Mouse (Mus musculus) liver, embryonic 16.5 days (tissue): ENCODE results near the gene Mum1l1. TPM values are rescaled to one million over a fixed set of nuclear protein-coding genes. Genes with fewer than 3 reads are reported as not detected.

ENCODE experiments used
- ATAC-seq: fragments of 200-750 bp; cut with Nextera tagmentation; 2 replicates; pipeline ENCODE4 v1.8.0; 2017; ENCODE audit warnings: low read depth, mild to moderate bottlenecking, moderate number of reproducible peaks, moderate library complexity
- H3K27ac ChIP-seq: fragments of 300-500 bp; sonication (generic); 2 replicates; pipeline ENCODE4 v1.5.1; 2014; ENCODE audit warnings: mild to moderate bottlenecking, low read length
- H3K27me3 ChIP-seq: fragments of 300-500 bp; sonication (generic); 2 replicates; pipeline ENCODE4 v1.6.1; 2014; ENCODE audit warnings: low read depth, low read length, mixed read lengths; ENCODE audit not compliant: control insufficient read depth, insufficient read depth
- H3K36me3 ChIP-seq: fragments of 300-500 bp; sonication (generic); 2 replicates; pipeline ENCODE4 v1.6.1; 2014; ENCODE audit warnings: mild to moderate bottlenecking; ENCODE audit not compliant: control insufficient read depth, insufficient read depth
- H3K4me1 ChIP-seq: fragments of 300-500 bp; sonication (generic); 2 replicates; pipeline ENCODE4 v1.6.1; 2014; ENCODE audit warnings: low read depth, low read length, mixed read lengths; ENCODE audit not compliant: control insufficient read depth
- H3K4me2 ChIP-seq: fragments of 300-500 bp; sonication (generic); 2 replicates; pipeline ENCODE4 v1.6.1; 2014; ENCODE audit warnings: low read depth, low read length, mixed read lengths
- H3K4me3 ChIP-seq: fragments of 300-500 bp; sonication (generic); 2 replicates; pipeline ENCODE4 v1.5.1; 2014; ENCODE audit warnings: low read depth, mild to moderate bottlenecking, low read length
- H3K9ac ChIP-seq: fragments of 300-500 bp; sonication (generic); 2 replicates; pipeline ENCODE4 v1.6.1; 2014; ENCODE audit warnings: low read depth, low read length
- H3K9me3 ChIP-seq: fragments of 300-500 bp; sonication (generic); replicated peaks from 2 replicates; pipeline ENCODE4 v1.6.1; 2016; ENCODE audit warnings: low read length; ENCODE audit not compliant: control insufficient read depth
- WGBS: fragments of 180-500 bp; shearing (Covaris S2); extraction: QIAGEN DNeasy Blood & Tissue Kit; methylation state at CpG from one replicate; pipeline ENCODE4 v1.1.7; 2014; ENCODE audit not compliant: insufficient replicate concordance; 5-methylcytosine and 5-hydroxymethylcytosine counted together
- polyA plus RNA-seq: library from polyadenylated mRNA; unstranded; fragments of >200 nt; fragmentation: Nextera tagmentation; extraction: Ambion mirVana; gene quantifications from 2 replicates; pipeline ENCODE4 v1.2.1, GENCODE M21; 2015

Mum1l1 gene
- polyA plus RNA-seq, 1 experiment from 2014 or later, result 1.6 TPM

DNA sequence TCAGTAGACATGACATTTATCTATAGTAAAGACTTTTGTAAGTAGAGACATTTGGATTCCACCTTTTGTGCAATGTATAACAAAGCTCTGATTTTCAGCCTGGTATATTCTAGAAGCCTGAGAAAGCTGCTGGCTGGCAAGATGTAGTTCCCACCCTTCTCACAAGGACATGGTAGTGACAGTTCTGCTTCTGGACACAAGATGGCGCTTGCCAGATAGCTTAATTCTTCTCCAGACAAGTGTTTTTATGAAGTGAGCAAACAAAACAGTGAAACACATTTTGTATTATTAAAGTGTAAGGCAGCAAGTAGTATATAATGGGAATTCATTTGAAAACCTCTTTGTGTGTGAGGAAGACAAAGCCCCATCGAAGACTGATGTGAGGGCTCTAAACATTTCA lies 9.2 kb downstream of the Mum1l1 start:
- H3K36me3 ChIP-seq, result no peaks in the 10 kb centered on the region
- H3K4me3 ChIP-seq, result no peak overlapping the region
- H3K9ac ChIP-seq, result no peak overlapping the region
- 20% methylated on average over 2 of the region's 2 CpGs for WGBS
- H3K4me1 ChIP-seq, result no peaks in the 10 kb centered on the region
- no peak overlapping the region for H3K27ac ChIP-seq
- no peaks in the 10 kb centered on the region for H3K27me3 ChIP-seq
- no peaks in the 10 kb centered on the region for H3K9me3 ChIP-seq
- no peak overlapping the region for H3K4me2 ChIP-seq
- no peak for ATAC-seq

DNA sequence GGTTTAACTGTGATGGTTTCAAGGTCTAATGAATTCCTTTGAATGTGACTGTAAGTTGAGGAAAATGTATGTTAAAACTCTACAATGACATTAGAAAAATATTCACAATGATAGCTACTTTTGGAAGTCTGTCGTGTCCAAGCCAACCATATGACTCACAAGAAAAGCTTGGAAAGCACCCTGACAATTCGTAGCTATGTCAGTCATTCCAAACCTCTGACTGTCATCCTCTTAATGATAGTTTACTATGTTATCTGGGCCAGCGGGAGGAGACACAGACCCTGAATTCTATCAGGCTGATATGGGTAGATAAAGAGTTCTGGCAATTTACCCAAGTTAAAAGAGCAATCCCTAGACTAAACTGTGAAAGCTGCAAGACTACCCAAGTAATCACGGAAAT lies 11.0 kb downstream of the Mum1l1 start:
- Histone ChIP-seq H3K36me3 (no peaks in the 10 kb centered on the region), H3K4me1 (no peaks in the 10 kb centered on the region), H3K27ac (no peak overlapping the region), H3K4me3 (no peak overlapping the region), H3K9ac (no peak overlapping the region), H3K9me3 (no peaks in the 10 kb centered on the region), H3K27me3 (no peaks in the 10 kb centered on the region), H3K4me2 (no peak overlapping the region)
- 47% methylated on average over 4 of the region's 4 CpGs for WGBS
- ATAC-seq, result no peak

- Histone ChIP-seq H3K27me3 (no peaks in the 10 kb centered on the region), H3K4me1 (no peaks in the 10 kb centered on the region), H3K36me3 (no peaks in the 10 kb centered on the region), H3K4me3 (no peak overlapping the region), H3K9ac (no peak overlapping the region), H3K9me3 (no peaks in the 10 kb centered on the region), H3K27ac (no peak overlapping the region), H3K4me2 (no peak overlapping the region)
- 54% methylated on average over 3 of the region's 3 CpGs for WGBS
- no peak for ATAC-seq
Observed at GRCm38 (mm10) chrX:139221893-139222292, 12.1 kb downstream of the Mum1l1 start.

DNA sequence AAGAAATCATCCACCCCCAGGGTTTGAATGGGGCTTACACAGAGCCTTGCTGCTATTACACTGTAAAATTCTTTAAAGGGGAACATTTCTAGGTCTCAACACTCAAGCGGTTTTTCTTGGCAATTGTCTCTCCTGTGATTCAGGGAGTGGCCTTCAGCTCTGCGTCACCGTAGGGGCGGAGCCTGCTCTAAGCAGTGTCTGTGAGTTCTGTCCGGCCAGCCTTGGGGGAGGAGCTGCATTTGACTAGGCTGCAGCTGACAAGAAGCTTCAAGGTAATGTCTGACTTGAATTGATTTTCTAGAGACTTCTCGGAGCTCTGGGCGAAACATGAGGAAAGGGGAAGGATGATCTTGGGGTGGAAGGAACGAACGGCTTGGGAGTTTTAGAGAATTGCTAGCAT lies 21.3 kb downstream of the Mum1l1 start:
- 54% methylated on average over 9 of the region's 9 CpGs for WGBS
- Histone ChIP-seq H3K4me3 (no peak overlapping the region), H3K27me3 (no peaks in the 10 kb centered on the region), H3K4me1 (no peaks in the 10 kb centered on the region), H3K9me3 (no peaks in the 10 kb centered on the region), H3K36me3 (no peaks in the 10 kb centered on the region), H3K9ac (no peak overlapping the region), H3K27ac (no peak overlapping the region), H3K4me2 (no peak overlapping the region)
- ATAC-seq, result 0 out of 2 replicates have a peak, but pooled peaks have one; percentile 50

DNA sequence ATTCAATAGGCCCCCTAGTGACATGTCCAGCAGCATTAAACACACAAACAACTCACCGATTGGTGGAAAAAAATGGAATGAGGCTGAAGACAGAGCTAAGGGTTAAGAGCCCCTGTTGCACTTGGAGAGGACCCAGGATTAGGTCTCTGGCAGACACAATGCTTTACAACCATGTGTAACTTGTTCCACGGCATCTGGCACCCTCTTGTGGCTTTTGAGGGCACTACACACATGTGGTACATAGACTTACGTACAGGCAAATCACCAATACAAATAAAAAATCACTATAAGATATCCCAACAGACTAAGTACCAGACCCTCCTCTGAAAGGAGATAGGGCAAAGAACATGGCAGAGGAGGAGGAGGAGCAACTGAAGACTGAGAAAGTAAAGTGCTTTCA lies 37.5 kb downstream of the Mum1l1 start:
- no peak overlapping the region for H3K9ac ChIP-seq
- H3K4me3 ChIP-seq, result no peak overlapping the region
- no peaks in the 10 kb centered on the region for H3K4me1 ChIP-seq
- no peak for ATAC-seq
- H3K4me2 ChIP-seq, result no peak overlapping the region
- no peaks in the 10 kb centered on the region for H3K36me3 ChIP-seq
- H3K27ac ChIP-seq, result no peak overlapping the region
- H3K9me3 ChIP-seq, result no peaks in the 10 kb centered on the region
- WGBS, result 64% methylated on average over 3 of the region's 3 CpGs
- H3K27me3 ChIP-seq, result no peaks in the 10 kb centered on the region

GRCm38 (mm10) chrX:139257072-139257471 lies 47.2 kb downstream of the Mum1l1 start:
- Histone ChIP-seq H3K27me3 (no peaks in the 10 kb centered on the region), H3K9ac (no peak overlapping the region), H3K27ac (no peak overlapping the region), H3K4me2 (no peak overlapping the region), H3K9me3 (no peaks in the 10 kb centered on the region), H3K4me3 (no peak overlapping the region), H3K36me3 (no peaks in the 10 kb centered on the region), H3K4me1 (no peaks in the 10 kb centered on the region)
- no peak for ATAC-seq
- 68% methylated on average over 10 of the region's 10 CpGs for WGBS

DNA sequence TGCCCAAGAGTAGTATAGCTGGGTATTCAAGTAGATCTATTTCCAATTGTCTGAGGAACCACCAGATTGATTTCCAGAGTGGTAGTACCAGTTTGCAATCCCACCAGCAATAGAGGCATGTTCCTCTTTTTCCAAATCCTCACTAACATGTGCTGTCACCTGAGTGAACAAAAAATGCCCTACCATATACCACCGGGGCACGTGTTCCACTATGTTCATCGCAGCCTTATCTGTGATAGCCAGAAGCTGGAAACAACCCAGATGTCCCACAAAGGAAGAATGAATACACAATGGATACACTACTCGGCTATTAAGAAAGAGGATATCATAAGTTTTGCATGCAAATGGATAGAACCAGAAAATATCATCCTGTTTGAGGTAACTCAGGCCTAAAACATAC lies 72.1 kb downstream of the Mum1l1 start:
- Histone ChIP-seq H3K9ac (no peak overlapping the region), H3K4me1 (no peaks in the 10 kb centered on the region), H3K27me3 (no peaks in the 10 kb centered on the region), H3K9me3 (no peaks in the 10 kb centered on the region), H3K27ac (no peak overlapping the region), H3K36me3 (no peaks in the 10 kb centered on the region), H3K4me3 (no peak overlapping the region), H3K4me2 (no peak overlapping the region)
- WGBS, result 58% methylated on average over 4 of the region's 4 CpGs
- ATAC-seq, result no peak

Other genes with a start within 250 kb of the Mum1l1 start
- 9.7 and 9.9 TPM in 2 replicates for gene Serpina7, start 124.8 kb upstream of the Mum1l1 start, polyA plus RNA-seq
- 0.23 TPM in 1 of 2 replicates, not detected in the other for gene 4930513O06Rik, start 123.8 kb upstream of the Mum1l1 start, polyA plus RNA-seq
- not detected in 2 replicates for gene 4933428M09Rik, start 30.8 kb upstream of the Mum1l1 start, polyA plus RNA-seq
- gene Trap1a, start 123.6 kb downstream of the Mum1l1 start, polyA plus RNA-seq, result not detected in 2 replicates